ENCODE assay signal across 18 mouse cellular contexts in genomic region chr4:115937061-115937976, GRCm38 (mm10). TPM values are rescaled to one million over a fixed set of nuclear protein-coding genes. Genes with fewer than 3 reads are reported as not detected.
DNase-seq lines count a peak whose midpoint lies in the region; ATAC-seq and TF ChIP-seq lines count a peak whose summit lies in the region.
"Had no signal": no experiment of that assay in that cellular context is flagged by ENCODE, and none has a peak within 500 bp of the region (broad histone marks: within the 10 kb centered on the region; RNA-seq: fewer than 3 reads in every experiment).

No protein-coding gene starts in this region.

- no peak for TF ChIP-seq CTCF in brain, embryonic 14.5 days (IDR thresholded peaks at IDR 0.05; ENCODE audit: borderline replicate concordance, extremely low read depth, insufficient read depth, insufficient read length)

- H3K36me3 ChIP-seq in heart, embryonic 16.5 days (ENCODE audit: control insufficient read depth, insufficient read depth), result no peaks in the 10 kb centered on the region
- no peaks in the 10 kb centered on the region for H3K36me3 ChIP-seq in embryonic facial prominence, embryonic 13.5 days
- no peaks in the 10 kb centered on the region for H3K36me3 ChIP-seq in limb, embryonic 10.5 days

- H3K4me3 ChIP-seq in heart, embryonic 16.5 days (ENCODE audit: low read length), result peak overlapping the region; percentile 31
- H3K4me3 ChIP-seq in embryonic facial prominence, embryonic 13.5 days, result peak overlapping the region; percentile 46
- H3K4me3 ChIP-seq in limb, embryonic 10.5 days, result peak overlapping the region; percentile 18
- H3K4me3 ChIP-seq: myocyte had no signal

- TF ChIP-seq POLR2A in brain, embryonic 14.5 days (IDR thresholded peaks at IDR 0.05; ENCODE audit: borderline replicate concordance, extremely low read depth, insufficient read depth, insufficient read length, poor library complexity, severe bottlenecking), result no peak

- H3K9ac ChIP-seq in heart, embryonic 16.5 days (ENCODE audit: low read length), result no peak overlapping the region
- H3K9ac ChIP-seq in embryonic facial prominence, embryonic 13.5 days, result no peak overlapping the region
- H3K9ac ChIP-seq: forebrain, postnatal 0 days had no signal

- no peak for DNase-seq in heart, adult 9 months (ENCODE audit: low spot score in 2 of 2)
- DNase-seq in brain, embryonic 14.5 days (ENCODE audit: low read depth), result peak; percentile 5
- no peak for DNase-seq in limb, embryonic 10.5 days (ENCODE audit: low spot score)
- DNase-seq in spleen, adult 18-20 months, result no peak
- DNase-seq in frontal cortex, adult 2 months (ENCODE audit: extremely low spot score in 1 of 2, low spot score in 1 of 2), result no peak
- DNase-seq: cerebellum, adult 18-20 months; forebrain, postnatal 0 days; kidney, adult 9 months; layer of hippocampus, adult 9-11 months; lung, postnatal 10 days had no signal

- ATAC-seq in heart, embryonic 16.5 days (replicated peaks; ENCODE audit: extremely low read depth, insufficient read depth, low FRiP score), result no peak
- ATAC-seq in embryonic facial prominence, embryonic 13.5 days (ENCODE audit: insufficient number of reproducible peaks, insufficient read depth, low FRiP score, low TSS enrichment, low read depth), result no peak
- ATAC-seq in megakaryocyte progenitor cell, adult 5-6 weeks (replicated peaks; ENCODE audit: poor library complexity), result no peak
- ATAC-seq: forebrain, postnatal 0 days had no signal

- H3K4me1 ChIP-seq in heart, embryonic 16.5 days (ENCODE audit: control insufficient read depth, insufficient read depth, low read length), result peaks cover 13% of the 10 kb centered on the region
- peaks cover 47% of the 10 kb centered on the region for H3K4me1 ChIP-seq in embryonic facial prominence, embryonic 13.5 days
- peaks cover 45% of the 10 kb centered on the region for H3K4me1 ChIP-seq in limb, embryonic 10.5 days

- WGBS in heart, embryonic 16.5 days, result 8% methylated on average over 19 of the region's 19 CpGs
- WGBS in embryonic facial prominence, embryonic 13.5 days, result 8% methylated on average over 19 of the region's 19 CpGs
- 2% methylated on average over 19 of the region's 19 CpGs for WGBS in limb, embryonic 10.5 days

- peaks cover 92% of the 10 kb centered on the region for H3K27me3 ChIP-seq in heart, embryonic 16.5 days (ENCODE audit: control insufficient read depth, insufficient read depth, low read length)
- H3K27me3 ChIP-seq in embryonic facial prominence, embryonic 13.5 days, result peaks cover 99% of the 10 kb centered on the region
- peaks cover 100% of the 10 kb centered on the region for H3K27me3 ChIP-seq in limb, embryonic 10.5 days (ENCODE audit: low read depth, poor library complexity, severe bottlenecking)

- no peak overlapping the region for H3K27ac ChIP-seq in heart, embryonic 16.5 days (ENCODE audit: low read length)
- no peak overlapping the region for H3K27ac ChIP-seq in embryonic facial prominence, embryonic 13.5 days
- H3K27ac ChIP-seq in limb, embryonic 10.5 days, result no peak overlapping the region

- peak overlapping the region; percentile 41 for H3K4me2 ChIP-seq in heart, embryonic 16.5 days (ENCODE audit: low read depth, low read length)
- peak overlapping the region; percentile 74 for H3K4me2 ChIP-seq in embryonic facial prominence, embryonic 13.5 days

- H3K9me3 ChIP-seq in heart, embryonic 16.5 days (replicated peaks; ENCODE audit: control insufficient read depth, low read length), result no peaks in the 10 kb centered on the region
- no peaks in the 10 kb centered on the region for H3K9me3 ChIP-seq in embryonic facial prominence, embryonic 13.5 days
- H3K9me3 ChIP-seq in limb, embryonic 10.5 days (replicated peaks), result no peaks in the 10 kb centered on the region

RNA-seq across cellular contexts. Expression of gene Dmbx1, which starts 2.4 kb away (rescaled TPM):
- 0.06 TPM in 1 of 2 replicates, not detected in the other for polyA plus RNA-seq in heart, embryonic 16.5 days (2015; fragmentation: Nextera tagmentation; extraction: Ambion mirVana)
- polyA plus RNA-seq in brain, embryonic 14.5 days (2012; rRNA removed), result 4.8 and 9.5 TPM in 2 replicates
- polyA plus RNA-seq in embryonic facial prominence, embryonic 13.5 days (2015; fragmentation: Nextera tagmentation; extraction: Ambion mirVana), result 2.4 and 3.9 TPM in 2 replicates
- 0.05 and 0.11 TPM in 2 replicates for polyA plus RNA-seq in limb, embryonic 10.5 days (2016; fragmentation: Nextera tagmentation; extraction: Ambion mirVana)
- not detected in 2 replicates for total RNA-seq in megakaryocyte progenitor cell, adult 5-6 weeks (2015)
- total RNA-seq in megakaryocyte progenitor cell, adult 5-6 weeks (2017), result not detected in 2 replicates
- 0.06 and 0.12 TPM in 2 replicates for polyA plus RNA-seq in frontal cortex, adult 2 months (2012; rRNA removed)
- total RNA-seq: adrenal gland, postnatal 36 days; forebrain, postnatal 0 days had no signal
- polyA plus RNA-seq: gonadal fat pad, adult 2 months; small intestine, adult 2 months had no signal

RNA-seq across cellular contexts. Expression of gene 6430628N08Rik, which starts 46.9 kb away (rescaled TPM):
- not detected in 2 replicates for polyA plus RNA-seq in heart, embryonic 16.5 days (2015; fragmentation: Nextera tagmentation; extraction: Ambion mirVana)
- polyA plus RNA-seq in brain, embryonic 14.5 days (2012; rRNA removed), result 0.08 TPM in 1 of 2 replicates, not detected in the other
- not detected in 2 replicates for polyA plus RNA-seq in embryonic facial prominence, embryonic 13.5 days (2015; fragmentation: Nextera tagmentation; extraction: Ambion mirVana)
- polyA plus RNA-seq in limb, embryonic 10.5 days (2016; fragmentation: Nextera tagmentation; extraction: Ambion mirVana), result 0.11 TPM in 1 of 2 replicates, not detected in the other
- total RNA-seq in megakaryocyte progenitor cell, adult 5-6 weeks (2015), result not detected in 2 replicates
- not detected in 2 replicates for total RNA-seq in megakaryocyte progenitor cell, adult 5-6 weeks (2017)
- 0.08 and 0.16 TPM in 2 replicates for polyA plus RNA-seq in frontal cortex, adult 2 months (2012; rRNA removed)
- total RNA-seq: adrenal gland, postnatal 36 days had no signal
- polyA plus RNA-seq: limb, embryonic 14.5 days; myocyte; small intestine, adult 2 months had no signal

RNA-seq across cellular contexts. Expression of gene Kncn, which starts 53.1 kb away (rescaled TPM):
- polyA plus RNA-seq in heart, embryonic 16.5 days (2015; fragmentation: Nextera tagmentation; extraction: Ambion mirVana), result not detected in 2 replicates
- 0.10 and 0.18 TPM in 2 replicates for polyA plus RNA-seq in brain, embryonic 14.5 days (2012; rRNA removed)
- not detected in 2 replicates for polyA plus RNA-seq in embryonic facial prominence, embryonic 13.5 days (2015; fragmentation: Nextera tagmentation; extraction: Ambion mirVana)
- polyA plus RNA-seq in limb, embryonic 10.5 days (2016; fragmentation: Nextera tagmentation; extraction: Ambion mirVana), result not detected in 2 replicates
- 0.12 TPM in 1 of 2 replicates, not detected in the other for total RNA-seq in megakaryocyte progenitor cell, adult 5-6 weeks (2015)
- 0.24 TPM in 1 of 2 replicates, not detected in the other for total RNA-seq in megakaryocyte progenitor cell, adult 5-6 weeks (2017)
- polyA plus RNA-seq in frontal cortex, adult 2 months (2012; rRNA removed), result 0.16 and 0.32 TPM in 2 replicates
- total RNA-seq: adrenal gland, postnatal 36 days had no signal
- polyA plus RNA-seq: gonadal fat pad, adult 2 months; limb, embryonic 14.5 days; myocyte; small intestine, adult 2 months had no signal
